Mouse (Mus musculus) thymus, postnatal 4 days (tissue): Measurements from ENCODE around the gene Cmah.

Experiments
- DNase-seq: peaks from one replicate; pipeline ENCODE4 v3.0.0; 2021

The Cmah gene

GRCm38 (mm10) chr13:24418814-24419213, 91.6 kb downstream of the Cmah start:
- DNase-seq, result no peak

DNA sequence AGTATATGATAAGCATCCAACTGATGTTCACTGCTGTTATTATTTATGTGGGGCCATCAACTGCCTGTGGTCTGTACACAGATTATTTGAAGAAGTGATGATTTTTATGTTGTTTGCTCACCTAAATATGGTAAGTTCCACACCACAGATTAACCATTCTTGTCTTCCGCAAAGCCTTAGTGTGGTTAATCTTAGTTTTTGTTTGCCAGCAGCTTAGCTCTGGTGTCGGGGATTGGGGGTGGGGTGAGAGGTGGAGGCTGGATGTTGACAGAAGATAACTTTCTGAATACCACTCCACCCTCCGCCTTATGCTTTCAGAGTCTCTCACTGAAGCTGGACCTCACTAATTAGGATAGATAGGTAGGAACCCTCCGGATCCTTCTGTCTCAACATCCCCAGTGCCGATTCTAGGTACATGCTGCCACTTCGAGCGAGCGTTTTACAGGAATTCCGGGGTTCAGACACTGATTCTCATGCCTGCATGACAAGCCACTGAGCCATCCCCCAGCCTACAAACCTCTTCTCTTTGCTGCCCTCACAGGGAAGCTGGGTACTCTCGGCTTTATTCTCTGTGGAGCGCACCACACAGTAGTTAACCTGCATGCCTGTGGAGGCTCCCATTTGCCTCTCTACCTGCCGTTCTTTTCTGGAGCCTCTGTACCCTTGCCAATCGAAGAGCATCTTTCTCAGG, 92.5 kb downstream of the Cmah start:
- peak; percentile 59 for DNase-seq

- DNase-seq, result no peak
Observed at GRCm38 (mm10) chr13:24421987-24422386, 94.8 kb downstream of the Cmah start.

DNA sequence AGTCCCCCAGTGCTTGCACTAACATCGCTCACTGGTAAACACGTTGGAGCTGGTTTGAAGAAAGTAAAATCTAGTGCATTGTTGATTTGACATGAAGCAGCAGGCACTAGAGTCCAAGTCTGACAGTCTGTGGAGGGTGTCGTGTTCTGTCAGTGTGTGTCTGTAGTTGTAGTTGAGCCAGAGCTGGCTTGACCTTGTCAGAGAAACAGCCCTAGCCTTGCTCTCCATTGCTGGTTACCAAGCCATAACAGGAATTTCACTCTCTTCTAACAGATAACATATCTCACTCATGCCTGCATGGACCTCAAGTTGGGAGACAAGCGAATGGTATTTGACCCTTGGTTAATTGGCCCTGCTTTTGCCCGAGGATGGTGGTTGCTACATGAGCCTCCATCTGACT, 103.0 kb downstream of the Cmah start:
- no peak for DNase-seq

- DNase-seq, result no peak
Observed at GRCm38 (mm10) chr13:24431593-24431992, 104.4 kb downstream of the Cmah start.

DNA sequence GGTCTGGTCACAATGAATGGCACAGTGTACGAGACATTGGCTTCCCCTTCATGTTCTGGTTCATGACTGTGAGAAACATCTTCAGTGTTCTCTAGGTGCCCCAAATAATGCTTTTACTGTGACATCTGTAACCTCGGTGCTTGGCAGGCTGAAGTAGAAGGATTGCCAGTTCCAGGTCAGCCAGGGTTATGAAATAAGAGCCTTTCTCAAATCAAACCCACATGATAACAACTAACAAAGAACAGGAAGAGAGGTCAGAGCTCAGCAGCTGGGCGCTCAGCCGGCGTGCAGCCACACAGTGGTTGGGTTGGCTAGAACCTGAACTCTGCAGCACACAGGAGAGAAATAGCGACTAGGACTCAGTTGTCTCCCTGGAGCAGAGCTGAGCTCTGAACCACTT, 115.1 kb downstream of the Cmah start:
- DNase-seq, result no peak

DNA sequence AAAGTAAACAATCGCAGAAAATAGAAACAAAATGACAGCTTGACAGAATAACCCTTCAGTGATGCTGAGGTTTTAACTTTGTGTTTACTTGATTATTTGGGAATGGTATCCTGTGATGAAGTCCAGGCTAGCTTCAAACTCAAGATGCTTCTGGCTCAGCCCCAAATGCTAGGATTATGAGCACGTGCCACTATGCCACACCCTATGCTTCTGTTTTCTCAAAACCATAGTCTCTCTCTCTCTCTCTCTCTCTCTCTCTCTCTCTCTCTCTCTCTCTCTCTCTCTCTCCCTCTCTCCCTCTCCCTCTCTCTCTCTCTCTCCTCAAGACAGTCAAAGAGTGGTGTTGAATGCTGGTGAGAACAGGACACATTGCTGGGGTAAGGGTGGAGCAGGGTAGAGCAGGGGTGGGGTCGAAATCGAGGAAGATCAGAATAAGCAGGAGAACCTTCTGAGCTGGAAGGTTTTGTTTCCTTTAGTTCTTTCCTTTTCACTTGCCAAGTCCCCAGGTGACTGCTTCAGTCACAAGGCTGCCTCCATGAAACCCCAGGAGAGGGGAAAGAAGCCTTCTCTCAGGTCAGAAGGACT, 116.7 kb downstream of the Cmah start:
- no peak for DNase-seq

GRCm38 (mm10) chr13:24444709-24445108, 117.5 kb downstream of the Cmah start:
- DNase-seq, result no peak

- no peak for DNase-seq
Observed at GRCm38 (mm10) chr13:24445166-24445565, 118.0 kb downstream of the Cmah start.

DNA sequence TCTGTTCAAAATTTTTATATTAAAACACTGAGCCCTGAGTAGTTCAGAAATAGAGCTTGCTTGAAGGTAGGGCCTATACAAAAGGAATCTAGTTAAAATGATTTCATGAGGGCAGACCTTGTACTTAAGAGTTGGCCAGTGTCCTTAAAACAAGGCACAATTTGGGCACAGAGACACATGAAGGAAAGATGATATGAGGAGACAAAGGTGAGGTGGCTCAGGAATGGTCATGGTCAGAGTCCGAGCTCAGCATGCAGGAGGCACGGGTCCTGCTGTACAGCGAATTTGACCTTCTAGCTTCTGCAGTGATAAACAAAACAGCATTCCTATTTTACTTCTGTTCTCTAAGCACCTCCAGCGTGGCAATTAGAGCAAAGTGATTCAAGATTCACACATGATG, 118.9 kb downstream of the Cmah start:
- DNase-seq, result no peak

DNA sequence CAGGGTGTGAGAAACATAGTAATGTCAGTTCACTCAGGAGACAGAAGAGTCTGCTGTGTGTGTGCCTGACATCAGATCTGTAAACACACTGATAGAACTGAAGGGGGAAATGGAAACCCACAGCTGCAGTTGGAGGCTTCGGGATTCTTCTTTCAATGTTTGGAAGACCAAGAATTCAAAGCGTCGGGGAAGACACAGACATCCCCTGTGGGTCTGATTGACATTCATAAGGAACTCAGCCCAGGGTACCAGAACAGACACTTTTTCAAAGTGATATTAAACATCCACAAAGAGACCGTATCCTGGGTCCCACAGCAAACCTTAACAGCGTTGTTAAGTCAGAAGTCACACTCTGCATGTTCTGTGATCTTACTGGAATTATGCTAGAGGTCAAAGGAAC, 119.8 kb downstream of the Cmah start:
- DNase-seq, result no peak

DNA sequence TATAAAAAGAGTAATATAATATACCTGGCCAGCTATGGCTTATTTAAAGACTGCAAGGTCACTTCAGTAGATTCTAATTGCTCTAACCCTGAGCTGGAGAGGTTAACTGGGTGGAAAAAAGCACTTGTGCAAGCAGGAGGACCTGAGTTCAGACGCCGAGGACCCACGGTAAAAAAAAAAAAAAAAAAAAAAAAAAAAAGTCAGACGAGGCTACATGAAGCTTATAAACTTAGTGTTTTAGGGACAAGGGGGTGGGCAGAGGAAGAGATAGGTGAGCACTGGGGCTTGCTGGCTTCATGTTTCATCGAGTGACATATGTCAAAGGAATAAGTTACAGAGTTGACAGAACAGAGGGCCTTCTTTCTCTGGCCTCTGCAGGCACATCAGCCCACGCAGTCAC, 121.4 kb downstream of the Cmah start:
- peak; percentile 3 for DNase-seq

GRCm38 (mm10) chr13:24451455-24451854, 124.3 kb downstream of the Cmah start:
- no peak for DNase-seq

DNA sequence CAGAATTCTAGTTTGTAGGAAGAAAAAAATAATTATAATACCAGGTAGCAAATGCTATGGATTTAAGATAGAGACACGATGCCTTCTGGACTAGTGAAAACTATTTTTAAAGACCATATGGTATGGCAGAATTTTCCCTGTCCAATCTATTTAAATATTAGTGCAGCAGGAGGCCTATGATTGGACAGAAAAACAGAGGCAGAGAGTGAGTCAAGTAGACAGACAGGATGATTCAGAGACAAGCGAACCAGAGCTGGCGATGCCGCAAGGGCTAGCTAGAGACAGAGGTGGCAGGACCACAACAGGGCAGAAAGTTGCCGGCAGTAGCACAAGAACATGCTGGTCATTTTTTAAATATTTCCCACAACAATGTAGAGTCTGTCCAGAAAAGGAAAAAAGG, 126.5 kb downstream of the Cmah start:
- peak; percentile 4 for DNase-seq

DNA sequence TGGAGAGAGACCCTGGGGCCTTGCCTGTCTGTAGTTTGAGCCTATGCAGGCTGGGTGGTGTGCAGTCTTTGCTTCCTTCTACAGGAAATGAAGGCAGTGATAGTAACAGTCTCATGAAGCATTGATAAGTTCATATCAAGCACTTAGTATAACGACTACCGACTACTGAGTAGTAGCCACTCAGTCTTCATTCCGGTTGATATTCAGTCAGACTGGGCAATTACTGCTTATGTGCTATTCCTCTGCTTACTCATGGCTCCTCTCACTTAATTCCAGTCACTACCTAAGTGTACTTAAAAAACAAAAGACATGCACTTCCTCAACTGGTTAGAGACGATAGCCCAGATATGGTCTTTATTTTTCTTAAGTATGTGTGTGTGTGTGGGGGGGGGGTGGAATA, 129.2 kb downstream of the Cmah start:
- DNase-seq, result no peak

DNA sequence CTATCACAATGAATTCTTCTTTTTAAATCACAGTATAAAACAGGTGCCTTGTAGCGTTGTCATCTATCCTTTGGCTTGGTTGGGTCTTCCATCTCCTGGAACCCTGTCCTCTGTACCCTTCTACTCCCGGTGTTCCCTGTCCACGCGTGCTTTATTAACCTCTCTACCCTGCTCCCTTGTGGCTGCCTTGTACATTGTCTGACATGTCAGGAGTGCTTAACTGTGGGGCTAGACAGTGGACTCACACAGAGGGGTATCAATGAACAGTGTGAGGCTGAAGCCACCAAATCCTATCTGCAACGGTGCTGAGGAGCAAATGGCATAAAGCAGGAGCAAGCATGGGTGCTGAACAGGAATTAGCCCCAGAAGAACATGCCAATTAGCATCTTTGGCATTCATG, 133.3 kb downstream of the Cmah start:
- DNase-seq, result no peak

GRCm38 (mm10) chr13:24463767-24464166, 136.6 kb downstream of the Cmah start:
- no peak for DNase-seq

GRCm38 (mm10) chr13:24466027-24466426, 138.8 kb downstream of the Cmah start:
- no peak for DNase-seq

DNA sequence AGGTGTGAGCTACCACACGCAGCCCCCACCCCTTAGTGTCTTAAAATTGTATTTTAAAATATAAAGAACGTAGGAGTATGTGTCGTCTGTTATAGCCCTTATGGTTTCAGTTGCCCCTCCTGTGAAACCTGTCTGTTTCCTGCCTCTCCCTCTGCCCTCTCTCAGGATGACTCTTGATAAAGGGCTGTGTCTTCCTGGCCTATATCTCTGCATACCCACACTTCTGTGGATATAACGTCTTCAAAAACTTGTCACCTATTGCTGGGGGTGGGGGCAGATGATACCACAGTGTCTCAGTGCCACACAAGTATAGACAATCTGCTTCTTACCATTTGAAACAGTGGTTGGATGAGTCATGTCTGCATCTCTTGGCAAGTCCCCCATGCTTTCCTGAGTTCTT, 140.6 kb downstream of the Cmah start:
- no peak for DNase-seq

- DNase-seq, result no peak
Observed at GRCm38 (mm10) chr13:24477564-24477963, 150.4 kb downstream of the Cmah start.

GRCm38 (mm10) chr13:24479516-24479915, 152.3 kb downstream of the Cmah start:
- no peak for DNase-seq

- DNase-seq, result no peak
Observed at GRCm38 (mm10) chr13:24480824-24481223, 153.6 kb downstream of the Cmah start.

DNA sequence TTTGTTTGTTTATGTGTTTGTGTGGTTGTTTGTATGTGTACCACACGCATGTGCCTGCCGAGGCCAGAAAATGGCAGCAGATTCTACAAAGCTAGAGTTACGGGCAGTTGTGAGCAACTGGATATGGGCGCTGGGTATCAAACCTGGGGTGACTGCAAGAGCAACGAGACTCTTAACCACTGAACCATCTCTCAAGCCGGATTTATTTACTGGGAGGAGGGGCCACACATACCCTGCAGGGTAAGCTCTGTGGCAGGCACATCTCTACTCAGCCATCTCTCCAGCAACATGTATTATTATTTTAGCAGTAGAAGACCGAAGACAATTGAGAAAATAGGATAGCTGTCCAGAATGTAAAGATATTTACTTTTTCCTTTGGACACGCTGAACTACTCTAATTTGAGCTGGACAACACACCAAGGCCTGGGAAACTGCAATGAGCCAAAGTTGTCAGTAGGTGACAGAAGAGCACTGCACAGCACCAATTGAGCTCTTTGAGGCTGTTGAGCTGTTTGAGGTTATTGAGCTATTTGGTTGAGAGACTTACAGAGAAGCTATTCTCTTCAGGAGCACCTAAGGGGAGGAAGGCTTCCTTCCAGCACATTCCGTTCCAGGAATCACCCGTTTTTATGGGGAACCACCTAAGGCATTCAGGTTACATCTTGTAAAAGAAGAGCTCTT, 154.6 kb downstream of the Cmah start:
- DNase-seq, result peak; percentile 59

GRCm38 (mm10) chr13:24483691-24484090, 156.5 kb downstream of the Cmah start:
- DNase-seq, result no peak

DNA sequence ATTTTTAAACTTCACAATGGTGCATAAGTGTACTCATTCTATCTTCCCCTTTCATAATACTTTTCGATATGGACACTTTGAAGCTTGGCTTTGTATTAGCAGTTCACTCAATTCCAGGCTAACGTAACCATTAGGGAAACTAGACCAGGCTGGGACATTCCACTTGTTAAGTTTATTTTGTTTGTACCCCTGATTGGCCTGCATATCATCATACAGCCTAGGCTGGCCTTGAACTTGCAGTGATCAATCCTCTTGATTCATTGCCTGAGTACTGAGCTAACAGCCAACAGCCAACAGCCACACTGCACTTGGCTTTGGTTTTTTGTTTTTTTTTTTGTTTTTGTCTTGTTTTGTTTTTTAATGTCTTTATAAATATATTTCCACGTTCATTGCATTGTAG, 157.6 kb downstream of the Cmah start:
- DNase-seq, result no peak
